Mouse (Mus musculus): ENCODE measurements around the gene Gsk3b. TPM values are rescaled to one million over a fixed set of nuclear protein-coding genes. Genes with fewer than 3 reads are reported as not detected.
A peak's percentile ranks its signal among the peaks of the same experiment; 100 is the strongest.
"Not testable (repeated sequence)": the region's sequence is repeated elsewhere in the genome, so short reads cannot be mapped to it uniquely, and the experiment has no call there.

Gene Gsk3b
- polyA plus RNA-seq (2017; shearing (Covaris generic)), result 10 to 100 TPM; 53.4 to 61.7 TPM

GRCm38 (mm10) chr16:38088629-38089446, at the start of gene Gsk3b:
Gsk3b (plus strand) TSS chr16:38089001.
- ATAC-seq, result peak; percentile 78

DNA sequence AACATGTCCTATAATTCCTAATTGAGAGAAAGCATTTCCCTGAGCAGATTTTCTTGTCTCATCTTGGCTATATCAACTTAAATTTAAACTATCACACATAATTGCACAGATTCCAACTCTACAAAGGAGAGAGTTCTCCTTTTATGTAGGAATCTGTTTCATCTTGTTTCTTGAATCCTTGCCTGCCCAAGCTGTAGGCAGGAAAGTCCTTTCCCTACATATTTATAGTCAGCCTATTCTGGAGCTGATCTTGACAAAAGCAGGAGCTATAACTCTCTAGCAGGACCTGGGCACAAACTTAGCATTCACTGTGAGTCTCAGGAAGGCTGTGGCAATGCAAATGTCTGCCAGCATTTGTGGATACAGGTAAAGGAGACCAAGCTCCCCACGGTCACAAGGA, 46.6 kb upstream of the Gsk3b start:
- ATAC-seq, result no peak

DNA sequence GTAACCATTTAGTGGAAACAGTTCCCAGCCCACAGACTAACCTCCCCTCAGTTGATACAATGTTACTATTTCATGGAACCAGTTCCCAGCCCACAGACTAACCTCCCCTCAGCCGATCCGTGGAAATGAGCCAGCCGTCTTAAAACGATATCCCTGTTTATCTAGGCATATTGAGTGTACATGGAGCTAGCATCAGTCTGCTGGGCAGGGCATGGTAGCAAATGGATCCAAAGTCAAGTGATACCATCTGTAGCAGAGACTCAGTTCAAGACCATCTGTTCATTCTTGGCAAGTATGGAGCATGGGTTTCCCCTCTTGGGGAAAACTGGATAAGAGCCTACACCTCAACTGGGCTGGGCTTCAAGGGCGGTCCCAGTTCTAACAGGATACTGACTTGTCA, 44.2 kb upstream of the Gsk3b start:
- ATAC-seq, result no peak

DNA sequence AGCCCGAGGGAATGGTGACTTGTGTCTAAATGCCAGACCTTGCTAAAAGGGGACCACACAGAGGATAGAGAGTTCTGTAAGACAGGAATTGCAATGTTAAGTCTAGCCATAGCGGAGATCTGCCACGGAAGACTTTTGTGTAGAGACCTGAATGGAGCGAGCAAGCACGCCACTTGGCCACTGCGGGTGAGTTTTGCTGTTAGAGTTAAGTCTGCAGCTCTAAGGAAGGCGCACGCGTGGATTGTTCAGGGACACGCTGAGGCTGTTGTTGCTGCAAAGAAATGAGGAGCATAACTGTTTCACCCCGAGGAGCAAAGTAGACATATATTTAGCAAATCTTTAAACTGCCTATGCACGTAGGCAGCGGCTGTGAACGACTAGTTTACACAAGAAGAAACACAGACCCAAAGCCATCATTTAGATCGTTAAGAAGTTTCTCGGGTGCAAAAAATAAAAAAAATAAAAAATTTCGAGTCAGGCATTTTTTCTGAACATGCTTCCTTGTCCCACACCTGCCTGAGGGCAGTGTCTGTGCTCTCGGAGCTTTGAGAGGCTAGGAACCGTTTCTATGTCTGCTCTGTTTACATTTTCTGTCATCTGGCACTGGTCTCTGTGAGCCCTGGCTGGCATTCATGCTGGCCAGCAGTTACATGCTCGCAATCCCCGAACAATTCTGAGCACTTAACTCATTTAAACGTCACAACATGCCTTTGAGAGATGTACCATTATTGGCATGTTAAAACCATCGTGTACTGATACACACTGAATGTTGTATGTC, 40.8 kb upstream of the Gsk3b start:
- no peak for ATAC-seq

GRCm38 (mm10) chr16:38057898-38058297, 30.9 kb upstream of the Gsk3b start:
- no peak for ATAC-seq

GRCm38 (mm10) chr16:38058836-38059235, 30.0 kb upstream of the Gsk3b start:
- no peak for ATAC-seq

DNA sequence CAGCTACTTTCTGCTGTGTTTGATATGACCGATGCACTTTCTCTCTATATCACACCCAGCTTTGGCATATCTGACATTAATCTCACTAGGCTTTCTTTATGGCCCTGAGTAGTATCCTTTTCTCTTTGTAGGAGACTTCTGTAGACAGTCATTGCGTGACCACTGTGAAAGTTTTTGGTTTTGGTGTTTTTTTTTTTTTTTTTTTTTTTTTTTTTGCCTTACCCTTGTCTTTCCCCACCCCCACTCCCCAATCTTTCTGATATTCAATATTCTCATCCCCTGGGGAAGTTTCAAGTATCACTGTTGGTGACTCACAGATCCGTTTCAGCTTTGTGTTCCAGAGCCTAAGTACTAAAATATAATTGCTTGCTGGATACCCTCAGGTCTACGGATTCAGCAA, 29.2 kb upstream of the Gsk3b start:
- no peak for ATAC-seq

- not testable (repeated sequence) for ATAC-seq
These were observed 14.8 kb upstream of the Gsk3b start for GRCm38 (mm10) chr16:38073859-38074631.

DNA sequence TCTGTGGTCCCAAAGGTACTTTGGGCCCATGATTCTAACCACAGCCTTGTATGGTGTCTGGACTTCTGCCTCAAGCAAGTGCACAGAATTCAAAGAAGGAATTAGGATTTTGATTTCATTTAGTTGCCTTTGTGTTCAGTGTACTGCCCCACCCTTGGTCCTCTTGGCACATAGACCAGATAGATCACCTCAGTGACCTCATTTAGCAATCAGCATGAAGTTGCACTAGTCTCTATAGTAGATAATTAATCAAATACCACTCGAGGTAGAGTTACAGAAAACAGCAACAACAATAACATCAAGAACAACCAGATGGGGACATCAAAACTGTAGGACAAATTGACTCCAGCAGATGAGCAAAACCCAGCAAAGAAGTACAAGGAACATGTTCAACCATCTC, 8.6 kb upstream of the Gsk3b start:
- ATAC-seq, result no peak

DNA sequence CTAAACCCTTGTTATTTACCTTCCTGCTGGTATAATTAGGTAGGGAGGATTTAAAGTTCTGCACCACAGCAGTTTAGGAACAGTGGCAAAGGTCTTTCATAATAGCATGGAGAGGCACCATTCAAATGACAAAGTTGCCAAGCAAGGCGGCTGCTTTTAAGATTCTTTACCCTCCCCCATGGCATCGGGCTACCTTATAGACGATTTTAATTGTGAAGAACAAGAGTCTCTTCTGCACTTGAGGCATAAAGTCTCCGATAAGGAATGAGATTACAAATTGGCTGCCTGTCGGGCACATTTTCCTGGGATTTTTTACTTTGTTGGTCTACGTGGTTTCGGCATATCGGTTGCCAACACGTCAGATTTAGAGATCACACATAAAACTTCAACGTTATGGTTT, 1.6 kb upstream of the Gsk3b start:
- no peak for ATAC-seq

- ATAC-seq, result no peak
These were observed 1.1 kb upstream of the Gsk3b start for GRCm38 (mm10) chr16:38087645-38088125.

- peak; percentile 19 for ATAC-seq
These were observed 624 bp upstream of the Gsk3b start for GRCm38 (mm10) chr16:38088126-38088628.

DNA sequence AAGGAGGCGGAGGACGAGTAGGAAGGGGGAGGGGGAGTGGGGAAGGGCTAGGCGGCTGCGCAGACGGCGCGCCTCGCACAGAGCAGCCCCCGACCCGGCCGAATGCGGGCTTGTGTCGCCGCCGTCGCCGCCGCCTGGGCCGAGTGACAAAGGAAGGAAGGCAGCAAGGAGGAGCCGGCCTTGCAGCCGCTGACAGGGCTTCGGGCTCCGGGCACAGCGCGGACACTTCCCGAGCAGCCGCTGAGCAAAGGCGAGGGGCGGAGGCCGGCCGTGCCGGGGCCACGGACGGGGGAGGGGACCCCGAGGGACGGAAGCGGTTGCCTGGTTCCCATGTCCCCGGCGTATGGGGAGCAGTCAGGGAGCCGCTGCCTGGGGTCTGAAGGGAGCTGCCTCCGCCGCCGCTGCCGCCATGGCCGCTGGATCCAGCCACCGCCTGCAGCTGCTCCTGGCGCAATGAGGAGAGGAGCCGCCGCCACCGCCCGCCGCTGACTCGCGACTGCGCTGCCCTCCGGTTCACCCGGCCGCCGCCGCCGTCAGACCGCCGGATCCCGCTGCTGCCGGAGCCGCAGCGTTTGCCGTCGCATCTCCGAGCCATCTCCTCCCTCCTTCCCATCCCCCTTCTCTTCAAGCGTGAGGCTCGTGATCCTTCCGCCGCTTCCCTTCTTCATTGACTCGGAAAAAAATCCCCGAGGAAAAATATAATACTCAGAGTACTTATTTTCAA, 808 bp downstream of the Gsk3b start:
- ATAC-seq, result peak; percentile 7

DNA sequence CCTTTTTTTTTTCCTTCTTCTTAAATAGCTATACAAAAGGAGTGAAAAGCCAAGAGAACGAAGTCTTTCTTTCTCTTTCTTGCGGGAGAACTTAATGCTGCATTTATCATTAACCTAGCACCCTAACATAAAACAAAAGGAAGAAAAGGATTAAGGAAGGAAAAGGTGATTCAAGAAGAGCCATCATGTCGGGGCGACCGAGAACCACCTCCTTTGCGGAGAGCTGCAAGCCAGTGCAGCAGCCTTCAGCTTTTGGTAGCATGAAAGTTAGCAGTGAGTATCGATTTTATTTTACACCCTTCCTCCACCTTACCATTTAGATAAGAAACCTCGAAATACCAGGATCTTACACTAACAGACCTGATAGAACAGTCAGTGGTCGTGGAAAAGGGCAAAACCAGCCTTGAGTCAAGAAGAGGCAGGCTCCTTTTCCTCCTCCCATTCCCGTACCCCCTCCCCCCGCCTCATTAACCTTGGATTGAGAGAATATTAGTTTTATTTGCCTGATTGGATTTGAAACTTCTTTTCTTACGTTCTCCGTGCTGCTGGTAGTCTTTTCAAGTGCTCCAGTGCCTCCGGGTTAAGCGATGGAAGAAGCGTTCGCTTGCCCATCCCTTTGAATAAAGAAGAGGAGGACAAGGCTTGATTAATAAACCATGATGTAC, 1.7 kb downstream of the Gsk3b start:
- no peak for ATAC-seq

DNA sequence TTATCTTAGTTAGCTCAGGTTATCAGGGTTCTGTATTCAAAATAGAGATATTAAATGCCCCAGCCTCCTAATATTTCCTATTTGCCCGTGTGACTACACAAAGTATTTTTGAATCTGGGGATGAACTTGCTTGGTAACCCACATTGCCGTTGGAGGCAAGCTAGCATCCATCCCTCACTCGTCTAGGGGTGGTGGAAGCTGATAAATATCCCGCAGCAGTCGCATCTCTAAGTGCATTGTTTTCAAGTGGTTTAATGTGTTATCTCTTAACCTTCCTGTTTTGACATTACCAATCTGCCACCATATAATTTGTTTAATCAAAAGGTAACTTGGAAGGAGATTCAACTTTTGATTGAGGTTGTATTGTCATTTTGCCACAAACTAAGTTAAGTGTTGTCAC, 2.2 kb downstream of the Gsk3b start:
- ATAC-seq, result no peak

DNA sequence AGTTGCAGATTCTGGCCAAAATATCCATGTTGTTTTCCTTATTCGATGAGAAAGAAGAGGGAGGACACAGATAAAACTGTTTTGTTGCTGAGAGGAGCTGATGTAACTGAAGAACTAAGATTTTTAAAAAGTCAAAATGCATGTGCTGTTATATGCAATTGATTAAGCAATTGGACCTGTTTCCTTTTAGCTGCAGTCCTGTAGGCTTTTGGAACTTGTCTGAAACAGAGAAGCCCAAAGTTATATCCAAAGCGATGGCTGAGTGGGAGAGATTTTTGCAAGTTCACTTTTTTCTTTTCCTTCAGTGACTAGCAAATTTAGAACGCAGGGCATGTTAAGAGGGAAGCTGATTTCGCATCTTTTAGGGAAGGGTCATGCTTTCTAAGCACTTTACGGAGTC, 2.9 kb downstream of the Gsk3b start:
- ATAC-seq, result no peak

GRCm38 (mm10) chr16:38092598-38092997, 3.8 kb downstream of the Gsk3b start:
- no peak for ATAC-seq

DNA sequence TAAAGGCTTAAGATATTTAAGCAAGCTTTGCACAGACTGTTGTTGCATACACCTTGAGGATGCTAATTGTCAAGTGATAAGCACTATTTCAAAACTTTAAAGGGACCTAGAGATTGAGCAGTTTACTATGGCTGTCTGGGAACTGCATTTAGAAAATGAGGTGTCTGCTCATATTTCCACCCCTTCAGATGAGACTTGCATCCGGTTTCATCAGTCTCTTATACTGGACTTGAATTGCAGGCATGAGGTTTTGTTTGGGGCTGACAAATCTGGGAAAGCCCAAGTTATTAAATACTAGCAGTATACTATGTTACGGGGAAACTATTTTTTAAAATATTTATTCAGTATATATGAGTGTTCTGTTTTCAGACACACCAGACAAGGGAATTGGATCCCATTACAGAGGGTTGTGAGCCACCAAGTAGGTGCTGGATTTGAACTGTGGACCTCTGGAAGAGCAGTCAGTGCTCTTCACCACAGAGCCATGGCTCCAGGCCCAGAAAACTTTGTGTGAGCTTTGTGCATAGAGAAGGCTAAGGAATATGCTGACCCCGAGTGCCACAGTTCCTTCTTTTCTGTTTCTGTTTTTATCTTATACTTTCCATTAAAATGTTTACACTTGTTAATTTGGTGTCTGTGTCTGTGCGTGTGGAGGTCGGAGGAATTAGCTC, 6.5 kb downstream of the Gsk3b start:
- ATAC-seq, result no peak

GRCm38 (mm10) chr16:38097521-38097920, 8.7 kb downstream of the Gsk3b start:
- ATAC-seq, result no peak

GRCm38 (mm10) chr16:38099325-38099724, 10.5 kb downstream of the Gsk3b start:
- ATAC-seq, result no peak

DNA sequence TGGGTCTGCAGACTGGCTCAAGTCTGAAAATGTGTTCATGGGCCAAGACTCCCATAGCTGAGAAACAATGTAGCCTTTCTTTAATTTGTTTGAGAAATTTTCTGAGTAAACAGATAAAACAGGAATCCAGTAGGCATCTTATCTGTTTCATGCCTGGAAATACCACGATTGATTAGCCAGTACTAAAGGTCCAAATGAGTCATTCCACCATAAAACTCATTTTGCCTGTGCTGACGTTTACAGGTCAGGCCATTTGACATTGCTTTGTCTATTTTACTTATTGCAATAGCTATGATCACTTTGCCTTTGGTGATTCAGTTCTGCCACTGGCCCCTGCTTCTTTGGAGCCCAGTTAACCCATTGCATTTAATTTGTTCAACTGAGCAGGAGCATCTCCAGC, 11.8 kb downstream of the Gsk3b start:
- ATAC-seq, result no peak

Data from CD4-positive, CD25-positive, alpha-beta regulatory T cell, adult 4 months (primary cell).